Mouse (Mus musculus): ENCODE measurements at regions not wholly inside any gene's neighbourhood (a gene's known extent, or its start where the extent isn't known, plus 50 kb on each side); places are given as distances from the start of the nearest gene placed in this dataset.

GRCm38 (mm10) chr14:25135371-25135770, 323.6 kb upstream of the Zmiz1 start:
- intact Hi-C loops (cut with DNase I) = no loop called here
- DNase-seq = no peak
- Histone ChIP-seq H3K27ac (no peak overlapping the region), H3K4me3 (no peak overlapping the region)
- TF ChIP-seq CTCF (IDR thresholded peaks at IDR 0.05) = no peak

GRCm38 (mm10) chr14:25137312-25137711, 321.7 kb upstream of the Zmiz1 start:
- Histone ChIP-seq H3K4me3 (no peak overlapping the region), H3K27ac (no peak overlapping the region)
- intact Hi-C loops (cut with DNase I) = no loop called here
- no peak for TF ChIP-seq CTCF (IDR thresholded peaks at IDR 0.05)
- no peak for DNase-seq

GRCm38 (mm10) chr14:25138485-25138884, 320.5 kb upstream of the Zmiz1 start:
- intact Hi-C loops (cut with DNase I) = no loop called here

GRCm38 (mm10) chr14:25141933-25142332, 317.1 kb upstream of the Zmiz1 start:
- no peak overlapping the region for H3K4me3 ChIP-seq
- H3K27ac ChIP-seq = no peak overlapping the region
- intact Hi-C loops (cut with DNase I) = no loop called here
- DNase-seq = no peak
- no peak for TF ChIP-seq CTCF (IDR thresholded peaks at IDR 0.05)

More at GRCm38 (mm10) chr14:25138485-25138884, 320.5 kb upstream of the Zmiz1 start:
- TF ChIP-seq CTCF (IDR thresholded peaks at IDR 0.05) = no peak
- no peak overlapping the region for H3K27ac ChIP-seq
- H3K4me3 ChIP-seq = no peak overlapping the region
- DNase-seq = no peak

GRCm38 (mm10) chr14:25143051-25143450, 315.9 kb upstream of the Zmiz1 start:
- no peak for TF ChIP-seq CTCF (IDR thresholded peaks at IDR 0.05)
- DNase-seq = no peak
- intact Hi-C loops (cut with DNase I) = no loop called here
- no peak overlapping the region for H3K27ac ChIP-seq
- no peak overlapping the region for H3K4me3 ChIP-seq

GRCm38 (mm10) chr14:25147731-25148130, 311.3 kb upstream of the Zmiz1 start:
- no peak for TF ChIP-seq CTCF (IDR thresholded peaks at IDR 0.05)
- DNase-seq = no peak
- intact Hi-C loops (cut with DNase I) = no loop called here

GRCm38 (mm10) chr14:25150968-25151367, 308.0 kb upstream of the Zmiz1 start:
- no peak for DNase-seq
- Histone ChIP-seq H3K4me3 (no peak overlapping the region), H3K27ac (no peak overlapping the region)
- no peak for TF ChIP-seq CTCF (IDR thresholded peaks at IDR 0.05)
- intact Hi-C loops (cut with DNase I) = no loop called here

More at GRCm38 (mm10) chr14:25147731-25148130, 311.3 kb upstream of the Zmiz1 start:
- no peak overlapping the region for H3K4me3 ChIP-seq
- H3K27ac ChIP-seq = no peak overlapping the region

GRCm38 (mm10) chr14:25151485-25151884, 307.5 kb upstream of the Zmiz1 start:
- intact Hi-C loops (cut with DNase I) = no loop called here
- no peak overlapping the region for H3K27ac ChIP-seq
- TF ChIP-seq CTCF (IDR thresholded peaks at IDR 0.05) = no peak
- no peak for DNase-seq
- no peak overlapping the region for H3K4me3 ChIP-seq

- no peak for TF ChIP-seq CTCF (IDR thresholded peaks at IDR 0.05)
- DNase-seq = no peak
- H3K27ac ChIP-seq = no peak overlapping the region
- no peak overlapping the region for H3K4me3 ChIP-seq
- intact Hi-C loops (cut with DNase I) = no loop called here
Measured at GRCm38 (mm10) chr14:25153573-25153972, 305.4 kb upstream of the Zmiz1 start.

- TF ChIP-seq CTCF (IDR thresholded peaks at IDR 0.05) = no peak
- no peak for DNase-seq
- Histone ChIP-seq H3K4me3 (no peak overlapping the region), H3K27ac (no peak overlapping the region)
- intact Hi-C loops (cut with DNase I) = no loop called here
Measured at GRCm38 (mm10) chr14:25154180-25154579, 304.8 kb upstream of the Zmiz1 start.

- intact Hi-C loops (cut with DNase I) = no loop called here
- TF ChIP-seq CTCF (IDR thresholded peaks at IDR 0.05) = no peak
- H3K27ac ChIP-seq = no peak overlapping the region
- no peak for DNase-seq
- H3K4me3 ChIP-seq = no peak overlapping the region
Measured at GRCm38 (mm10) chr14:25155008-25155783, 303.8 kb upstream of the Zmiz1 start.

- DNase-seq = no peak
- H3K4me3 ChIP-seq = no peak overlapping the region
- no peak overlapping the region for H3K27ac ChIP-seq
- intact Hi-C loops (cut with DNase I) = no loop called here
- TF ChIP-seq CTCF (IDR thresholded peaks at IDR 0.05) = no peak
Measured at GRCm38 (mm10) chr14:25156171-25156570, 302.8 kb upstream of the Zmiz1 start.

GRCm38 (mm10) chr14:25161684-25162321, 297.2 kb upstream of the Zmiz1 start:
- intact Hi-C loops (cut with DNase I) = no loop called here

GRCm38 (mm10) chr14:25166217-25166616, 292.8 kb upstream of the Zmiz1 start:
- intact Hi-C loops (cut with DNase I) = no loop called here
- no peak for TF ChIP-seq CTCF (IDR thresholded peaks at IDR 0.05)
- no peak overlapping the region for H3K27ac ChIP-seq
- no peak overlapping the region for H3K4me3 ChIP-seq
- no peak for DNase-seq

More at GRCm38 (mm10) chr14:25161684-25162321, 297.2 kb upstream of the Zmiz1 start:
- no peak for TF ChIP-seq CTCF (IDR thresholded peaks at IDR 0.05)
- no peak for DNase-seq
- Histone ChIP-seq H3K4me3 (no peak overlapping the region), H3K27ac (no peak overlapping the region)
